Mouse (Mus musculus) lung, postnatal 10 days (tissue): ENCODE data around the gene Tcl1.
"Not testable (repeated sequence)": the region's sequence is repeated elsewhere in the genome, so short reads cannot be mapped to it uniquely, and the experiment has no call there.

Experiments used
- DNase-seq: peaks from one replicate; pipeline ENCODE4 v3.0.0; 2021

Tcl1 gene

GRCm38 (mm10) chr12:105176044-105176443 is 46.5 kb downstream of the Tcl1 start, which contains the start of gene Tcl1b5:
Gene Tcl1b5, plus strand, starts transcription at chr12:105176344.
- DNase-seq: not testable (repeated sequence)

- peak; percentile 60 for DNase-seq
Observed at GRCm38 (mm10) chr12:105174318-105174717, 48.3 kb downstream of the Tcl1 start.

GRCm38 (mm10) chr12:105173366-105173765 is 49.2 kb downstream of the Tcl1 start:
- DNase-seq: peak; percentile 52
